Mouse (Mus musculus) urinary bladder, postnatal 10 days (tissue): ENCODE results near the gene Ero1lb.

Experiments
- DNase-seq: peaks from one replicate; pipeline ENCODE4 v3.0.0; 2022; ENCODE audit warnings: low spot score

Ero1lb gene

DNA sequence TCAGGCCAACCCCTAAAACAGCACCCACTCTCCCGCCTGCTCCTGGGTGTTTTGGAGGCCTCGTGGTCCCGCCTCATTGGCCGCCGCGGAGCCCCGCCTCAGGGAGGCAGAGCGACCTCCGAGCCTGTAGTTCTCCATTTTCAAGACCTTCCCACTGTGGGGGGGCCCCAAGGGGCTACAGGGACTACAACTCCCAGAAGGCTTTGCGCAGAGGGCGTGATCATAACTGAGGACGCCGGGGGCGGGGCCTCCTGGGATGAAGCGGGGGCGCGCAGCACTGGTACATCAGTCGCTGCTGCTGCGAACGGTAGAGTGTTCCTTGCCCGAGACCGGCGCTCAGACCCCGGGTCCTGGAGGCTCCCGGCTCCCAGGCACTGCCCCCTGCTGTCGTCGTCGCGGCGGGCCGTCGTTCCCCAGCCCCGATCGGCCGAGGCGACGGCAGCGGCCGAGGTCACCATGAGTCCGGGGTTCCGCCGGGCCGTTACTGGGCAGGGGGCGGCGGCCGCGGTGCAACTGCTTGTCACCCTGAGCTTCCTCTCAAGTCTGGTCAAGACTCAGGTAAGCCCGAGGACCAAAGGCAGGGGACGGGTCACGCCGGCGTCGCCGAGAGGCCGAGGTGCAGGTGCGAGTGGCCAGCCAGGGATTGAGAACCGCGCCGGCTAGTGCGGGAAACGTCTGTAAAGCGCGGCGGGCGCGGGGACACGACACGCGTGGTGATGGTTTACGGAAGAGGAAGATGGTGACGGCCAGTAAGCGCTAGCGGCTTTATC, at the start of gene Ero1lb:
Gene Ero1lb, plus strand, starts transcription at position 254 of the 770 bp plus-strand sequence.
- peak; percentile 87 for DNase-seq

DNA sequence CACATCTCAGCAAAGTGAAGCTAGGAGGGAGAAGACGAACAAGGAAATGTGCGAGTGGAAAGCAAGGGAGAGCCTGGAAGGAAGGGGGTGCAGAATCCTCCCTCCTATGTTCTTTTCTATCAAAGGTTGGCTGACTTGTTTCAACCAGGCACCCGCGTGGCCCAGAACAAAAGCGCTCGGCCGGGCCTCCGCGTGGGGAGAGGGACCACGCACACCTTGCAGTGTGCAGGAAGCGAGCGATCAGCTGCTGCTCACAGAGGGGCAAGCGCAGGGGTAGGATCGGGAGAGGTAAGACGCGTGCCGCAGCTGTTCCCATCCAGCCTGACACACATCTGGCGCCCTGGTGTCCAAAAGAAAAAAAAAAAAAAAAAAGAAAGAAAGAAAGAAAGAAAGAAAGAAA, 46.3 kb upstream of the Ero1lb start:
- no peak for DNase-seq

GRCm38 (mm10) chr13:12519955-12520584, 45.6 kb upstream of the Ero1lb start, which contains the start of gene Edaradd:
Gene Edaradd, minus strand, starts transcription at chr13:12520438.
- peak; percentile 12 for DNase-seq

- no peak for DNase-seq
Observed at GRCm38 (mm10) chr13:12522346-12522745, 43.3 kb upstream of the Ero1lb start.

DNA sequence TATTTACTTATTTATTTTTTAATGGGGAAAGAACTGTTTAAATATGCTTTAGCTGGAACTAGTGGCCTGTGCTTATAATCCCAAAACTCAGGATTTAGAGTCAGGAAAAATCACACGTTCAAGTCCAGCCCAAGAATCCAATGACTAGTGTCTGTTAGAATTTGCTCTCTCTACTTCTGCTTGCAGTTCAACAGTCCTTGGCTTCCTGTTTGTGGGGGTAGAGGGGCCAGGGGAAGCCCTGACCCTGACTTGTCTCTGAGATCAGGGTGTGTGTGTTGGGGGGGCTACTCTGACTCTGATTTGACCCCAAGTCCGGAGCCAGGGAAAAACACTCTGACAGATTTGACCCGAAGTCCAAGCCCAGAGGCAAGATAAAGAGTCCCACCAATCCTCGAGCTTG, 40.0 kb upstream of the Ero1lb start:
- DNase-seq: no peak

GRCm38 (mm10) chr13:12534628-12535027, 31.0 kb upstream of the Ero1lb start:
- DNase-seq: no peak

GRCm38 (mm10) chr13:12537971-12538370, 27.7 kb upstream of the Ero1lb start:
- no peak for DNase-seq

- DNase-seq: no peak
Observed at GRCm38 (mm10) chr13:12539716-12540115, 26.0 kb upstream of the Ero1lb start.

DNA sequence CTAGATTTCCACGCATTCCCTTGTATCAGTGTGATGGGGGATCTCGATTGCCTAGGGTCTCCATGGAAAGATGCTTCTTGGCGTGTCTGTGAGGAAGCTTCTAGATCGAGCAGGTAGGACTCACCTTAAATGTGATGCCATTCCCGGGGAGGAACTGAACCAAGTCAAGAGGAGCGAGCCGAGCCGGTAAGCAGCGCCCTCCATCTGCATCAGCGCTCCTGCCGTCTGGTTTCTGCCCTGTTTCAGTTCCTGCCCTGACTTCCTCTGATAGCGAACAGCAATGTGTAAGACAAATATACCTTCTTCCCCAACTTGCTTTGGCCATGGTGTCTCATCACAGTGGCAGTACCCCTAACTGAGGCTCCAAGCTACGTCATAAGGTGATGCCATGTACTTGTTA, 25.6 kb upstream of the Ero1lb start:
- DNase-seq: no peak

DNA sequence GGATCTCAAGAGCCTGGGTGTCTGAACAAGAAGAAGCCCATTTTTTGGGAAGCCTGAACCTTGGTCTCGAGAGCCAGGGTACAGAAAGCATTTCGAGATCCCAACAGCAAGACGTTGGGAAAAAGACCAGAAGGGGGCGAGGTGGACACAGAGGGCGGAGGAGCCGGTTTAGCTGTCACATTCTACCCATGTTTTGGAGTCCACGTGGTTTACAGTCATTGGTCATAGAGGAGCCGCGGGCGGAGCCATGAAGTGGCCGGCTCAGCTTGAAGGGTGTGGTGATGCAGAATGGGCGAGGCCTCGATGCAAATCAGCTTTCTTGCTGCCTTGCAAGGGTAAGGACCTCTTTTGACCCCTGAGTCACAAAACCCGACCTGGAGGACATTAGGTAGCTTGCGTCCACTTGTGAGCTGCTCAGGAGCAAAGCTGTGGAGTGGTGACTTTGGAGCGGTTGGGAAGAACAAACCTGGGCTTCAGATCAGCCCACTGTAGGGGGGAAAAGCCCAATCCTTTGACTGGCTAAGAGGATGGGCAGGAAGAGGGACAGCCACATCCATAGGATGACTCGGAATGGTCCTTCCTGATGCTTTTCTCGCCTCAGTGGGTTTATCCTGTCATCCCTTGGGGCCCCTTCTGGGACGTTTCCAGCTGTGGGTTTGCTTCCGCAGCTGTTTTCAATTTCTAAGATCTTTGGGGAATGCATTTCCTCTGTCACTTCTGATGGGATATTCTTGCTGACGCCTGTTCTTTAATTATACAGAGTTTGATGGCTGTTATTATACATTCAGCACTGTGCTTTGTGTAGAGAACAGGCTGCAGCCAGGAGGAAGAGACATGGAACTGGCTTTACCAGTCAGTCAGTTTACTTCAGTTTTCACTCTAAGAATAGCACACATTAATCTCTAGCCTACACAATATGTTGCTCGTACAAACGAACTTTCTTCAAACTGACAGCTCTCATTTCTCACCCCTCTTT, 23.4 kb upstream of the Ero1lb start:
- no peak for DNase-seq

GRCm38 (mm10) chr13:12543246-12543645, 22.4 kb upstream of the Ero1lb start:
- no peak for DNase-seq

GRCm38 (mm10) chr13:12543880-12544568, 21.6 kb upstream of the Ero1lb start:
- no peak for DNase-seq

DNA sequence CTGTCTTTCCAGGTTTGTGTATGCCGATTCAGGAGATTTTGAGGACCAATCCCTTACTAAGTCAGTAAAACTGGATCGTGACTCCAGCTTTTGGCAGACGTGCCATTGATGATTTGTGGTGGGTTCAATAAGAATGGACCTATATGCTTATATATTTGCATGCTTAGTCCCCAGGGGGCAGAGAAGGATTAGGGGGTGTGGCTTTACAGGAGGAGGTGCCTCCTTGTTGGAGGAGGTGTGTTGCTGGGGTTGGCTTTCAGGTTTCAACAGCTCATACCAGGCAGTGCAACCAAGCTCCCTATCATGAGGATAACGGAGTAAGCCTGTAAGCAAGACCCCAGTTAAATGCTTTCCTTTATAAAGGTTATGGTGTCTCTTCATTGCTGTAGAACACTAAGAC, 11.5 kb upstream of the Ero1lb start:
- no peak for DNase-seq

DNA sequence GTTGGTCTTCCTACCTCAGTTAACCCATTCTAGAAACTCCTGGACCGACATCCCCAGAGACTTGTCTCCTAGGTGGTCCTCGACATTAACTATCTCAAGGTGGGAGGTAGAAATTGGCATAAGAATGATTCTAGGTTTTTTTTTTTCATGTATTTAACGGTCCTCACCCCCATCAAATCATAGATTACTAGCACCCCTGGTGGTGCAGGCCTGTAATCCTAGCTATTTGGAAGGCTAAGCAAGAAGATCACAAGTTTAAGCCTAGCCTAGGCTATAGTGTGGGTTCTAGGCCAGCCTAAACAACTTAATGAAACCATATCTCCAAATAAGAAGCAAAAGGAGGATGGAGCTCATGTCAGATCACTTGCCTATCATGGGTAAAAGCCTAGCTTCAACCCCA, 6.6 kb upstream of the Ero1lb start:
- no peak for DNase-seq

DNA sequence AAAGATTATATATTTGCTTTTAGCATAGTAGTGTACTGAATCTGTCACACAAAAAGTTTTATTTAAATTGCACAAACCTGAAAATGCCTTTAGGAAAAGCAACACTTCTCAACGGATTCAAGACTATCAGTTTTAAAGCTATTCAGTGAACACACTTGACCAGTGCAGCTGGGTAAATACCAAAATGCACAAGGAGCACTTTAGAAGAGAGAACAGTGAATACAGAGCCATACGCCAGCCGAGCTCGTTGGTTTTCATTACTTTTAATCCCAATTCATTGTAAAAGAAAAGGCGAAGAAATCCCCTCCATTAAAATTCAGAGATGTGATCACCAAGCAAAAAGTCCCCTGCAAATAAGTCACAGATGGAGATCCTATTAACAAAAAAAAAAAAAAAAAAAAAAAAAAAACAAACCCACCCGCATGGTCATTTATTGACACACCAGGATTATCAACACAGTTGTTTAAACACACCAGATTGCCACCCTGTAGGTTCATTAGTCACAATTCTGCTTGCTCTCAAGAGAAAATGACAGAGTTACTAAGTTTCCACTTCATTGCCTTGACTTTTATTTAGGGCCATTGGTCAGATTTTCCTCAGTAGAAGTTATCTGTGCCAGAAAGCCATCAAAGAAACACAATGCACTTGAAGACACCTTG, 6.1 kb upstream of the Ero1lb start:
- no peak for DNase-seq

DNA sequence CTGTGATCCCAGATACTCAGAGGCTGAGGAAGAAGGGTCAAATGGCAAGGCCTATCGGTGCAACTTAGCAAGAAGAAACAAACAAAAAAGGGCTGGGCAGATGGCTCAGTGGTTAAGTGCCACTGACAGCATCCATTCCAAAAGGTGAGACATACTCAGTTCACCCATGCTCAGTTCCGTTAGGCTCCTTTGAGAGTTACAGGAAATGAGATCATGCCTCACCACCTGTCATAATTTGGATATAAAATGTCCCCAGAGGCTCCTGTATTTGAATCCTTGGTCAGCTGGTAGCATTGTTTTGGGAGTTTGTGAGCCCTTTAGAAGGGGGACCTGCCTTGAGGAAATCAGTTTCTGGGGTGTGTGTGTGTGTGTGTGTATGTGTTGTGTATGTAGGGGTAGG, 3.9 kb upstream of the Ero1lb start:
- no peak for DNase-seq

GRCm38 (mm10) chr13:12562256-12562655, 3.4 kb upstream of the Ero1lb start:
- DNase-seq: no peak

DNA sequence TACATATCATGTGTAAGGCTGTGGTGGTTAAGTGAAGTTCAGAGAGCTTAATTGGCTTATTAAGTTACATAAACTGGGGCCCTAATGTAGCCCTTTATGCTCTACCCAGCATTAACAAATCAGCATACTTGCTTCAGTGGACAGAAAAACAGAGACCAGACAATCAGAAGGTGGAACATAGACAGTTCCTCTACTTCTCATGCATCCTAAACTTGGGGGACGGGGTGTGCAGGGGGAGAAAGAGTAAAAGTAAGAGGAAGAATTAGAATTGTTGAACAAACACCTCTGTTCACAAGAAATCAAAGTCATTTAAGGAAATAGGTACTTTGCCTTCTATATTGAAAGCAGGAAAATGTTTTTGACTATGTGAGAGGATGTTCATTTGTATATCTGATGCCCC, 2.3 kb downstream of the Ero1lb start:
- DNase-seq: no peak

GRCm38 (mm10) chr13:12568597-12569469, 3.2 kb downstream of the Ero1lb start:
- no peak for DNase-seq

- no peak for DNase-seq
Observed at GRCm38 (mm10) chr13:12569741-12570140, 4.1 kb downstream of the Ero1lb start.
